Mouse (Mus musculus): ENCODE measurements around the gene Hoxd13. TPM values are rescaled to one million over a fixed set of nuclear protein-coding genes. Genes with fewer than 3 reads are reported as not detected.

The Hoxd13 gene
- polyA plus RNA-seq, 1 experiment from 2014 or later: 1.0 TPM

GRCm38 (mm10) chr2:74697567-74698121, 29.5 kb downstream of the Hoxd13 start, which contains the start of gene Hoxd9:
Gene Hoxd9, plus strand, starts transcription at chr2:74697727.
- Histone ChIP-seq H3K27me3 (ENCODE audit: control insufficient read depth, insufficient read depth, low read length) (peaks cover 78% of the 10 kb centered on the region), H3K4me1 (ENCODE audit: control insufficient read depth, insufficient read depth, low read length) (peaks cover 5% of the 10 kb centered on the region; the same call in 1 of the 2 replicates), H3K27ac (ENCODE audit: low read depth, low read length) (peak within 1 kb of the TSS; percentile 83), H3K4me3 (ENCODE audit: low read depth, low read length) (peak within 1 kb of the TSS; percentile 63), H3K36me3 (ENCODE audit: control insufficient read depth, insufficient read depth, low read length) (no peaks in the 10 kb centered on the region), H3K9ac (ENCODE audit: low read length) (peak within 1 kb of the TSS; percentile 89), H3K9me3 (ENCODE audit: control insufficient read depth, low read length) (no peaks in the 10 kb centered on the region), H3K4me2 (ENCODE audit: low read depth) (peak within 1 kb of the TSS; percentile 76)
- ATAC-seq (ENCODE audit: insufficient read depth, low FRiP score, low TSS enrichment): peak; percentile 70
- peak; percentile 77 for DNase-seq (ENCODE audit: low spot score)
- under 1% methylated on average over 43 of the region's 43 CpGs for WGBS

- Histone ChIP-seq H3K9ac (ENCODE audit: low read length) (peak overlapping the region; percentile 89), H3K9me3 (ENCODE audit: control insufficient read depth, low read length) (no peaks in the 10 kb centered on the region), H3K4me1 (ENCODE audit: control insufficient read depth, insufficient read depth, low read length) (peaks cover 5% of the 10 kb centered on the region; the same call in 1 of the 2 replicates), H3K27ac (ENCODE audit: low read depth, low read length) (peak overlapping the region; percentile 83), H3K36me3 (ENCODE audit: control insufficient read depth, insufficient read depth, low read length) (no peaks in the 10 kb centered on the region), H3K27me3 (ENCODE audit: control insufficient read depth, insufficient read depth, low read length) (peaks cover 73% of the 10 kb centered on the region), H3K4me3 (ENCODE audit: low read depth, low read length) (peak overlapping the region; percentile 63), H3K4me2 (ENCODE audit: low read depth) (peak overlapping the region; percentile 76)
- ATAC-seq (ENCODE audit: insufficient read depth, low FRiP score, low TSS enrichment): 0 out of 2 replicates have a peak, but pooled peaks have one; percentile 14
- peak; percentile 59 for DNase-seq (ENCODE audit: low spot score)
- under 1% methylated on average over 66 of the region's 86 CpGs for WGBS
Measured at GRCm38 (mm10) chr2:74698201-74699052, 30.3 kb downstream of the Hoxd13 start.

GRCm38 (mm10) chr2:74699053-74699430, 30.9 kb downstream of the Hoxd13 start:
- peak overlapping the region; percentile 89 for H3K9ac ChIP-seq (ENCODE audit: low read length)
- H3K4me2 ChIP-seq (ENCODE audit: low read depth): peak overlapping the region; percentile 76
- peaks cover 71% of the 10 kb centered on the region for H3K27me3 ChIP-seq (ENCODE audit: control insufficient read depth, insufficient read depth, low read length)
- H3K27ac ChIP-seq (ENCODE audit: low read depth, low read length): peak overlapping the region; percentile 74
- ATAC-seq (ENCODE audit: insufficient read depth, low FRiP score, low TSS enrichment) (no peak), DNase-seq (ENCODE audit: low spot score) (peak; percentile 49)
- H3K4me1 ChIP-seq (ENCODE audit: control insufficient read depth, insufficient read depth, low read length): peaks cover 8% of the 10 kb centered on the region; the same call in 1 of the 2 replicates
- no peaks in the 10 kb centered on the region for H3K9me3 ChIP-seq (ENCODE audit: control insufficient read depth, low read length)
- under 1% methylated on average over 17 of the region's 17 CpGs for WGBS
- peak overlapping the region; percentile 63 for H3K4me3 ChIP-seq (ENCODE audit: low read depth, low read length)
- H3K36me3 ChIP-seq (ENCODE audit: control insufficient read depth, insufficient read depth, low read length): no peaks in the 10 kb centered on the region

GRCm38 (mm10) chr2:74699664-74700545, 31.8 kb downstream of the Hoxd13 start:
- Histone ChIP-seq H3K4me1 (ENCODE audit: control insufficient read depth, insufficient read depth, low read length) (peaks cover 9% of the 10 kb centered on the region; the same call in 1 of the 2 replicates), H3K27me3 (ENCODE audit: control insufficient read depth, insufficient read depth, low read length) (peaks cover 70% of the 10 kb centered on the region), H3K9ac (ENCODE audit: low read length) (peak overlapping the region; percentile 89), H3K36me3 (ENCODE audit: control insufficient read depth, insufficient read depth, low read length) (no peaks in the 10 kb centered on the region), H3K4me3 (ENCODE audit: low read depth, low read length) (peak overlapping the region; percentile 63), H3K27ac (ENCODE audit: low read depth, low read length) (peak overlapping the region; percentile 74), H3K4me2 (ENCODE audit: low read depth) (peak overlapping the region; percentile 76), H3K9me3 (ENCODE audit: control insufficient read depth, low read length) (no peaks in the 10 kb centered on the region)
- peak; percentile 46 for DNase-seq (ENCODE audit: low spot score)
- ATAC-seq (ENCODE audit: insufficient read depth, low FRiP score, low TSS enrichment): no peak
- WGBS: 3% methylated on average over 23 of the region's 23 CpGs

- Histone ChIP-seq H3K4me1 (ENCODE audit: control insufficient read depth, insufficient read depth, low read length) (peaks cover 9% of the 10 kb centered on the region; the same call in 1 of the 2 replicates), H3K27me3 (ENCODE audit: control insufficient read depth, insufficient read depth, low read length) (peaks cover 63% of the 10 kb centered on the region), H3K36me3 (ENCODE audit: control insufficient read depth, insufficient read depth, low read length) (no peaks in the 10 kb centered on the region), H3K4me3 (ENCODE audit: low read depth, low read length) (peak overlapping the region; percentile 63), H3K4me2 (ENCODE audit: low read depth) (peak overlapping the region; percentile 76), H3K27ac (ENCODE audit: low read depth, low read length) (peak overlapping the region; percentile 74), H3K9me3 (ENCODE audit: control insufficient read depth, low read length) (no peaks in the 10 kb centered on the region), H3K9ac (ENCODE audit: low read length) (peak overlapping the region; percentile 89)
- ATAC-seq (ENCODE audit: insufficient read depth, low FRiP score, low TSS enrichment) (no peak), DNase-seq (ENCODE audit: low spot score) (peak; percentile 18)
- WGBS: 2% methylated on average over 22 of the region's 22 CpGs
Measured at GRCm38 (mm10) chr2:74700546-74701112, 32.5 kb downstream of the Hoxd13 start.

GRCm38 (mm10) chr2:74701949-74702819, 34.1 kb downstream of the Hoxd13 start:
- H3K4me1 ChIP-seq (ENCODE audit: control insufficient read depth, insufficient read depth, low read length): peaks cover 7% of the 10 kb centered on the region; the same call in 1 of the 2 replicates
- H3K27me3 ChIP-seq (ENCODE audit: control insufficient read depth, insufficient read depth, low read length): peaks cover 52% of the 10 kb centered on the region
- peak overlapping the region; percentile 85 for H3K4me2 ChIP-seq (ENCODE audit: low read depth)
- WGBS: 11% methylated on average over 17 of the region's 17 CpGs
- H3K27ac ChIP-seq (ENCODE audit: low read depth, low read length): no peak overlapping the region
- no peak for ATAC-seq (ENCODE audit: insufficient read depth, low FRiP score, low TSS enrichment)
- H3K9me3 ChIP-seq (ENCODE audit: control insufficient read depth, low read length): no peaks in the 10 kb centered on the region
- DNase-seq (ENCODE audit: low spot score): peak; percentile 86
- H3K9ac ChIP-seq (ENCODE audit: low read length): no peak overlapping the region
- H3K4me3 ChIP-seq (ENCODE audit: low read depth, low read length): no peak overlapping the region
- H3K36me3 ChIP-seq (ENCODE audit: control insufficient read depth, insufficient read depth, low read length): no peaks in the 10 kb centered on the region

- Histone ChIP-seq H3K9me3 (ENCODE audit: control insufficient read depth, low read length) (no peaks in the 10 kb centered on the region), H3K4me1 (ENCODE audit: control insufficient read depth, insufficient read depth, low read length) (peaks cover 7% of the 10 kb centered on the region; the same call in 1 of the 2 replicates), H3K4me3 (ENCODE audit: low read depth, low read length) (no peak overlapping the region), H3K27ac (ENCODE audit: low read depth, low read length) (no peak overlapping the region), H3K27me3 (ENCODE audit: control insufficient read depth, insufficient read depth, low read length) (peaks cover 46% of the 10 kb centered on the region), H3K9ac (ENCODE audit: low read length) (no peak overlapping the region; the same call in 1 of the 2 replicates), H3K36me3 (ENCODE audit: control insufficient read depth, insufficient read depth, low read length) (no peaks in the 10 kb centered on the region), H3K4me2 (ENCODE audit: low read depth) (peak overlapping the region; percentile 85)
- WGBS: 17% methylated on average over 6 of the region's 6 CpGs
- no peak for ATAC-seq (ENCODE audit: insufficient read depth, low FRiP score, low TSS enrichment)
- no peak for DNase-seq (ENCODE audit: low spot score)
Measured at GRCm38 (mm10) chr2:74702820-74703219, 34.7 kb downstream of the Hoxd13 start.

All from neural tube, embryonic 11.5 days (tissue).